Mouse (Mus musculus): ENCODE results near the gene Tbl2.

The Tbl2 gene

DNA sequence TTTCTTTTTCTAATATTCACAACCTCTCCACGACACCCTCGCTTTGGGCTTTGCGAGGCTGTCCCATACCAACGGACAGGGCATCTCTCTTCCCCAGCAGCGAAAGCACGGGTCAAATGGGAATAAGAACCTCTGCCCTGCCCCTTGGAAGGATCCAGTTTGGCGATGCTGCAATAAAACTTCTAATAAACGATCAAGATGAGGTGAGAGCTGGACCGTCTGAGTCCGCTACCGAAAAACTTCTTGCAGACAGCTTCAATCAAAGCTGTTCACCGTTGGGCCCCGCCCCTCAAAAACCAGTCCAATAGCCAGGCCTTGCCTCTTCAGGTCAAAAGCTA, 773 bp upstream of the Tbl2 start:
- no peak for DNase-seq (ENCODE audit: low spot score in 2 of 2)

DNA sequence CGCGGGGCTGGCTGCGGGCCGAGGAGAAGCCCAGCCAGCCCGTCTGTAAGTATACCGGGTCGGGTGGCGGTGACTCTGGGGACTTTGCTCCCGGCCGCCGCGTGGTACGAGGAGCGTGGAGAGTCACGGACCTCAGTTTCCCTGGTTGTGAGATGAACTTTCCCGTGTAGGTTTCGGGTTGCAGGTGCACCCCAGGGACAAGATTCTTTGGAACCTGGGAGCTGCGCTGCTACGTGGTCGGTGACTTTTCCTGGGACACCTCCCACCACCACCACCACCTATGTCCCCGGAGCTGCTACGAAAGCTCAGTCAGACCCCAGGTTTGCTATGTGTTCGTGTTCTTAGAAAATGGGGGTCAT, 342 bp downstream of the Tbl2 start:
- DNase-seq (ENCODE audit: low spot score in 2 of 2): no peak

DNA sequence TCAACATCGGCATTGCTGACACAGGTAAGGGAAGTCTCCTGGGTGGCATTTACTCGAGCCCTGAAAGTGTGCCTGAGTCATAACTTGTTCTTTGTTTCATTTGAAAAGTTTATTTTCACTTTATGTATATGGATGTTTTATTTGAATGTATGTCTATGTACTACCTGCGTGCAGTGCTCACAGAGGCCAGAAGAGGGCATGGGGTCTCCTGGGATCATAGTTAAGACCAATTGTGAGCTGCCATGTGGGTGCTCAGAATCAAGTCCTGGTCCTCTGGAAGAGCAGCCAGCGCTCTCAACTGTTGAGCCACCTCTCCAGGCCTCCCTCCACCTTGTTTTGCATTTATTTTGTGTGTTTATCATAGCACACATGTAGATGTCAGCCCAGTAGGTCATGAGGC, 7.0 kb downstream of the Tbl2 start:
- no peak for DNase-seq (ENCODE audit: low spot score in 2 of 2)

DNA sequence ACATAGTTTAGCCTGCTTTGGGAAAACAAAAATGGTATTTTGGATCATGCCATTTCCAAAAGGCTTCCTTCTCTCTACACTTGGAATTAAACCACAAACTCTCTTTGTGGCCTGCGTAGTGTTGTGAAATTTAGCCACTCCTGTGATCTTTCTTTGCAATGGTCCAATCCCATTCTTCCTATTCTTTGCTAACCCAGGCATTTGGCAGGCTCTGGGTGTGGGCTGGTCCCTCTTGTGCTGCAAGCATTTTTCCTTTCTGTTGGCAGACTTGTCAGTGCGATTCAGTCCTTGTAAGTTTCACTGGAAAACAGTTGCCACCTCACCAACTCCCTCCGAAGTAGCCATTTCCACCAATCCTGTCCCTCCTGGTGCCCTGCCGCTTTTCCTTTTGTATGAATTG, 11.8 kb downstream of the Tbl2 start:
- DNase-seq (ENCODE audit: low spot score in 2 of 2): no peak

DNA sequence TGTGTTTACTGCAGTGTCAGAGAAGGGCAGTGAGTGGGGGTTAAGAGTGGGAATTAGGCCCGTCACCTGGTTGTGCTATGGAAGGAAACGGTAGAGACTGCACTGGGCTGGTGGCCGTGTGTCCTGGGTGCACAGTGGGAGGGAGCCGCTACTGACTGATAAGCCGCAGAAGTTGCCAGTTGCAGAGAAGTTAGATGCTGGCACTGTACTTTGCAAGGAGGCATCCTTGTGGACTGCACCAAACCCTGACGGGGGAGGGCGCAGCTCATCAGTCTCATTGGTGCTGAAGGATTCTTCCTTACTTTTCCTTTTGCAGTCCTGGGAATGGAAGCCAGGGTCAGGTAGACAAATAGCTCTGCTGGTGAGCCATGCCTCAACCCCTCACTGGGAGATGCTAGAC, 12.2 kb downstream of the Tbl2 start:
- no peak for DNase-seq (ENCODE audit: low spot score in 2 of 2)

DNA sequence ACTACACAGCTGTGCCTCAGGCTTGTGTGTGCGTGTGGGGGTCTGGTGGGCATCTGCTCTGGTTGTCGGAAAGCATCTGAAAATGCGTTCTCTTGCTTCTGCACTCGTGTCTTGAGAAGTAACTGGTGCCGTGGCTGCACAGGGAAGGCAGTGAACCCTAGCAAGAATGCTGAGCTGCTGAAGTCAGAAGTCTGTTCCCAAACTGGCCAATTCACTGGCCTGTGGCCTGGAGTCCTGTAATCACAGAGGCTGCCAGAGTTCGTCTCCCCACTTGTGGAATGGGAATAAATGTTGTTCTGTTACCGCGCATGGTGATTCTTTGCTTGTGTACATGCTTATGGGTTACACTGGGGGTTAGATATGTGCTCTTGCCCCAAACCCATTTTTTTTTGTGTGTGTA, 12.9 kb downstream of the Tbl2 start:
- DNase-seq (ENCODE audit: low spot score in 2 of 2): no peak

DNA sequence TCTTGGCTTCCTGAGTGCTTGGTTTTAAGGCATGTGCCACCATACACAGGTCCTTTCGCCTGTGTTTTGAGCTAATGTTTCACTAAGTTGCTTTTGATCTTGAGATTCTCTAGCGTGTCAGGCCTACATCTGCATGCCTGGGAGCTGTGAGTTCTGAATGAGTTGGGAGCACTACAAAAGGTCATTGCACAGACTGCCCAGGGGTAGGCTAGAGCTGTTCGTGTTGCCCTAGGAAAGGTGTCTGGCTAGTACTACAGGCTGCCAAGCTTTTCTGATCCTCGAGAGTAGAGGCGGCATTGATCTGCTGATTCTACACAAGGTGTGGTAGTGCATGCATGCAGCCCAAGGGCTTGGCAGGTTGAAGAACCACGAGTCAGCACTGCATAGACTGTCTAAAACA, 13.4 kb downstream of the Tbl2 start:
- DNase-seq (ENCODE audit: low spot score in 2 of 2): no peak

DNA sequence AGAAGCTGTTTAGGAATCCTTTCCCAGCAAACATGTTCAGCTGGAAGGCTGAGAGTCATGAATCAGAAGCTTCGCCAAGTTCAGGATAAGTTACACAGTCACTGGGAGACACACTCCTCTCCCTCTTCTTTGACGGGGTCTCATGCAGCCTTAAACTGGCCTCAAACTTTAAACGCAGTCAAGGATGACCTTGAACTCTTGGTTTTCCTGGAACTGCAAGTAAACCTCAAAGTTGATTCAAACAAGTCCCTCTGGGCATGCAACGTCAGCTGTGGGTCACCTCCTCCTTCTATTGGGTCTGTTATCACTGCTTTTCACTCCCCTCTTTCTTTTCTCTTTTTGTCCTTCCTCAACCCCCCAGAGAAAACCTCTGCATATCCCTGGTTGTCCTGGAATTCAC, 17.5 kb downstream of the Tbl2 start:
- DNase-seq (ENCODE audit: low spot score in 2 of 2): no peak

DNA sequence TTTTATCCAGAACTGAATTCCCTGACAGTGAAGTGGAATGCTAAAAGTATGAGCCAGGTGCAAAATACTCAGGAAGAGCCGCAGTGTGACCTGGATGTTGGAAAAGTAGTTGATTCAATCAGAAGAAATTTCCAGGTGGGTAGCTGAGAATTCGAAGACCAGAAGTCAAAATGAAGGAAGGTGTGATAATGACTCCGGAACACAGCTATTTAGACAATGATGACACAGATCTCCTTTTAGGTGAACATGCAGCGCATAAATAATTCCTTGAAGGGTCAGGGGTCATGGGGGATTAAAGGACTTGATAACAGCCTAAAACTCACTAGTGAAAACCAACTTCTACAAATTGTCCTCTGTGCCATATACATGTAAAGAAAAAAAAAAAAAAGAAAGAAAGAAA, 18.0 kb downstream of the Tbl2 start:
- no peak for DNase-seq (ENCODE audit: low spot score in 2 of 2)

DNA sequence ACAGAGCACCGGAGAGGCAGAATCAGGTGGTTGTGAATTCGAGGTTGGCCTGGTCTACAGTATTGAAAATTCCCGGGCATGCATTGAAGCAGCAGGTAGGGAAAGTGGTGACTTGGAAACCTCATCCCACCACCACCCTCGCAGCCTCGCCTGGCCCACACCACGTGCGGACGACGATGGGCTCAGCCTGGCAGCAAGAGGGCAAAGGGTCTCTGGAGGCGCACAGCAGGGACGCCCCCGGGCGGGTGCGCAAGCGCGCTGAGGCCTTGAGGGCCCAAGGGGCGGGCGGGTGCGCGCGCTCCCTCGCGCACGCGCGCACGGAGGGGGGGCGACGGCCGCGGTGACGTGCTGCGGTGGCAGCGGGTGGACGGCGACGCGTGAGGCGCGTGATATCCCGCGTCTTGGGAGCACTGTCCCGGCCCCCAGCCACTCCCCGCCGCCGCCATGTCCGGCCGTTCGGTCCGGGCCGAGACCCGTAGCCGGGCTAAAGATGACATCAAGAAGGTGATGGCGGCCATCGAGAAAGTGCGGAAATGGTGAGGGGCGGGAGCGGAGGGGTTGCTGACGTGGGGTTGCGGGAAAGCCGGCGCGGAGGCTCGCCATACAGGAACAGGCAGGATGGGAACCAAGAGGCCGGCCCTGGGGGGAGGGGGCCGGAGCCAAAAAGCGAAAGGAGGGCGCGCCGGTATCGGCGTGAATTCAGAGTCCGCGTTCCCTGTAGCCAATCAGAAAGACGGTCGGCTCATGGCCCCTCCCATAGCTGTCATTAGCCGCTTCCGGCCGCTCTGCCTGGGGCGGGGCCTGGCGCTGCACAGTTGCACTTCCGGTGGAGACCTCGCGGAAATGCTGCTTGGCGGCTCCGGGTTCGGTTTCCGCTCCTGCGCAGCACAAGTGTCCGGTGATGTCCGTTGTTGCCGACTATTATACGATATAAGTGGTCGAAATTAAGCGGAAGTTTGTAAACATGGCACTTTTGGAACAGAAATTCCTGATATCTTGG, 18.9 kb downstream of the Tbl2 start, which contains the start of gene Bcl7b:
Gene Bcl7b, plus strand, starts transcription at position 221 of the 1,000 bp plus-strand sequence.
- peak; percentile 95 to 96 for DNase-seq (ENCODE audit: low spot score in 2 of 2)

DNA sequence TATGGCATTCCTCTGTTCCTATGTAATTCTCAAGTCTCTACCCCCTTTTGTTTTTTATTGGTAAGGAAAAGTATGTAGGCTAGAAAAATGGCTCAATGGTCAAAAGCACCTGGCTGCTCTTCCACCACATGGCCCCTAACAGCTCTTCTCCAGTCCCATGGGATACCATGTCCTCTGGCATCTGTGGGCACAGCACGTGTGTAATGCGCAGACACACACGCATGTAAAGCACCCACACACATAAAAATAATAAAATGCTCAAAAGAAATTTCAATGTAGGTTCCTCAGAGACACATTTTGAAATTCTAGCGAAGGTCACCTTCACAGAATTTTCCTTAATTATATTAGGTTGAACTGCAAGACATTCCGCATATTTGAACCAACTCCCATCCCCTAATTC, 20.0 kb downstream of the Tbl2 start:
- DNase-seq (ENCODE audit: low spot score in 2 of 2): no peak

DNA sequence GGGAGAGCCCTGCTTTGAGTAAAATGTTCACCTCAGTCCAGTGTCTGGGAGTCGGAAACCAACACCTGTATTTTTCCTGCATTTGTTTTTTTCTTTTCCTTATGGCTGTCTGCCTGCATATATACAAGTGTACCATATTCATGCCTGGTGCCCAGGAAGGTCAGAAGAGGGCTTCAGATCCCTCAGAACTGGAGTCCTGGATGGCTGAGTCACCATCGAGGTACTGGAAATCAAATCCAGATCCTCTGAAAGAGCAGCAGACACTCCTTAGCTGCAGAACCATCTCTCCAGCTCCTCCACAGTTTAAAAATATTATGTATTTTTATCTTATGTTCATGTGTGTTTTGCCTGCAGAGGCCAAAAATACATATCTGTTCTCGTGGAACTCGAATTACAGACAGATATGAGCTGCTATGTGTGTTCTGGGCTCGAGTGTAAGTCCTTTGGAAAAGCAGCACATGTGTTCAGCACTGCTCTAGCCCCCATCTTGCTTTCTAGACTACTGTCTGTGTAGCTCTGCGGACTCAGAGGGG, 22.3 kb downstream of the Tbl2 start:
- DNase-seq (ENCODE audit: low spot score in 2 of 2): no peak

DNA sequence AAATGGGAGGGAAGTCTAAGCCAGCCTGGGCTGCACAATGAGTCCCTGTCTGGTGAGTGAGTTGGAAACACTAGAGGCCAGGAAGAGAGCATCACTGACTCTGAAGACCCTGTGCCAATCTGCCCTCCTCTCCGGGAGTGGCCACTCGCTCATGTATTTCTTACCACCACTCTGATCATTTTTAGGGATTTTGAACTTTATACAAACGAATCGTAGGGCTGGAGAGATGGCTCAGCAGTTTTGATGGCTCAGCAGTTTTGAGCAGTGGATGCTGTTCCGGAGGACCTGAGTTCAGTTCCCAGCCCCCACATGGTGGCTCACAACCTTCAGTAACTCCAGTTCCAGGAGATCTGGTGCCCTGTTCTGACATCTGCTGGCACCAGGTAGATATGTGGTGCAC, 23.5 kb downstream of the Tbl2 start:
- DNase-seq (ENCODE audit: low spot score in 2 of 2): no peak

DNA sequence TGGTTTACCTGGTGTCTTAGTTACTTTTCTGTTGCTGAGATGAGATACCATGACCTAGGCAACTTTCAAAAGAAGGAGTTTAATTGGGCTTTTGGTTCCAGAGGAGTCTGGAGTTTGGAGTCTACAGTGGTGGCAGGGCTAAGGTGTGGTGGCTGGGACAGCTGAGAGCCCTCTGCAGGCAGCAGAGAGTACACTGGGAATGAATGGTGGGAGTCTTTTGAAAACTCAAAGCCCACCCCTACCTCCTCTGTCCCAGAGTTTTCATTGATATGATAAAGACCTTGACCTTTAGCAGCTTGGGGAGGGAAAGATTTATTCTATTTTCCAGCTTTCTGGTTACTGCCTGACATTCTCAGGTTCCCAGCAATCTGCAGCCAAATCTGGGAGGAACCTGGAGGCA, 25.6 kb downstream of the Tbl2 start:
- no peak for DNase-seq (ENCODE audit: low spot score in 2 of 2)

DNA sequence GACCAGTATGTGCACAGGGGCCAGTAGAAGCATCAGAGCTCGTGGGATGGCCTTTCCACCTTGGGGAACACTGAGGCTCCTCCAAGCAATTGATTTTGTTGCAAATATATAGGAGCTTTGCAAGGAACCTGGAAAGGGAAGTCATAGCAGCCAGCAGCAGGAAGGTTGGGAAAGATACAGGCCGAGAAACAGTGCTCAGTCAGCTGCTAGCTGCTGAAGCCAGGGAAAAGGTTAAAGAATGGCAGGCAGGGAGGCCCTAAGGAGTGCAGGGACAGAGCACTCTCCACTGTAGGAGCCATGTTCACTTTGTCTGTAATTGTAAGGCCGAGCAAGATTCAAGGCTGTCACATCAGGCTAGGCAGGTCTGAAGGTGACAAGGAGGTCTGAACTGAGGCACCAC, 29.1 kb downstream of the Tbl2 start:
- no peak for DNase-seq (ENCODE audit: low spot score in 2 of 2)

DNA sequence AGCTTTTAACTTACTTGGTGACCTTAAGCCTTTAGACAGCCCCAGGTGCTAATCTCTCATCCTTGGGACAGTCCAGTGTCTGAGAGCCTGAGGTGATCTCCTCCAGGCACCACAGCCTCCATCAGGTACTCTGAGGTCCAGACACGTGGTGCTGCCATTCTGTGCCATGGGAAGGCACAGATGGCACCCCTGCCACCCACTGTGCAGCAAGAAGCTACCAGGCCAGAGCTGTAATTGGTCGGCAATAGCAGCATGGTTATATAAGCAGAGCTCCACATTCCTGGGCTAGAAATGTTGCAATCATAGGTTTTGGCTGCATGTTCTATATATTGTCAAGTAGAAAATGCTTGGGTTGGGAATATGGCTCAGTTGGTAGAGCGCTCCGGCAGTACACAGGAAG, 29.5 kb downstream of the Tbl2 start:
- DNase-seq (ENCODE audit: low spot score in 2 of 2): no peak

DNA sequence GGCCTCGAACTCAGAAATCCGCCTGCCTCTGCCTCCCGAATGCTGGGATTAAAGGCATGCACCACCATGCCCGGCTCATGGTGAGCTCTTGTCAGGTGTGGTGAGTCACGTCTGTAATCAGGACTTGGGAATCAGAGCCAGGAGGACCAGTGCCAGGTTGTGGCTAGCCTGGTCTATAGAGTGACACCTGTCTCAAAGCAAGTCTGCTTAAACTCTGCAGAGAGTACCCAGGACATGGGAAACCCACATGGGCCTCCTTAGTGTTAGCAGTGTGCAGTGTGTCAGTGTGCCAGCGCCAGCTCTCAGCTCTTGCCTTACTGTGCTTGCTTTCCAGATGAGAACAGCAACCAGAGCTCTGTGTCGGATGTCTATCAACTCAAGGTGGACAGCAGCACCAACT, 30.2 kb downstream of the Tbl2 start:
- DNase-seq (ENCODE audit: low spot score in 2 of 2): no peak

DNA sequence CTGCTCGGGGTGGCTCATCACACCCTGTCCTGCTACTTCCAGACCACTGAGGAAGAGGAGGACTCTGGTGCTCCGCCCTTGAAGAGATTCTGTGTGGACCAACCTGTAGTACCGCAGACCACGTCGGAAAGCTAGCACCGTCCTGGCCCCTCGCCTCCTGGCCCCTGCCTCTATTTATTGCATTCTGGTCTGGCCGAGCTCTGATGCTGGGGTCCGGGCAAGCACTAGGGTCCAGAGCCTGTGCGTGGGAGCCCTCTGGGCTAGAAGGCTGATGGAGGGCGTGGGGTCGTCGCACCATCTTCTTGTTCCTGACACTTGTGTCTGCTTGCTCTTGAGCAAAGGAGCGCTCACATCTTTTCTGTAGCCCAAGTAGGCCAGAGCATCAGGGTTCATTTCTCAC, 31.3 kb downstream of the Tbl2 start:
- no peak for DNase-seq (ENCODE audit: low spot score in 2 of 2)

DNA sequence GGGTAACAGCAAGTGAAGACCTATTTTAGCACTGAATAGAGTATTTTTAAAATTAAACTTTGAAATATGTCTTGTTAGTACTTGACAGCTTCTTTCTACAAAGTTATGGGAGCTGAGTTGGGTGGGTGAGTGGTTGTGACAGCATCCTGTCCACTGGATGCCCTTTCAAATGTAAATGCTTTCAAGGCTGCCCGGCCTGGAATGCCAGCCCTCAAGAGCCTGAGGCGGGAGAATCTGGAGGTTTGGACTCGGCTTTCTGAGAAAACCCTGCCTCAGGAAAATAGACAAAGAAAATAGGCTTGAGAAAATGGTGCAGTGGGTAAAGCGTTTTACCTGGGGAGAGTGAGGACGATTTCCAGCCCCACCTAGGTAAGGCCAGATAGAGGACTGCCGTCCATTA, 32.3 kb downstream of the Tbl2 start:
- DNase-seq (ENCODE audit: low spot score in 2 of 2): no peak

DNA sequence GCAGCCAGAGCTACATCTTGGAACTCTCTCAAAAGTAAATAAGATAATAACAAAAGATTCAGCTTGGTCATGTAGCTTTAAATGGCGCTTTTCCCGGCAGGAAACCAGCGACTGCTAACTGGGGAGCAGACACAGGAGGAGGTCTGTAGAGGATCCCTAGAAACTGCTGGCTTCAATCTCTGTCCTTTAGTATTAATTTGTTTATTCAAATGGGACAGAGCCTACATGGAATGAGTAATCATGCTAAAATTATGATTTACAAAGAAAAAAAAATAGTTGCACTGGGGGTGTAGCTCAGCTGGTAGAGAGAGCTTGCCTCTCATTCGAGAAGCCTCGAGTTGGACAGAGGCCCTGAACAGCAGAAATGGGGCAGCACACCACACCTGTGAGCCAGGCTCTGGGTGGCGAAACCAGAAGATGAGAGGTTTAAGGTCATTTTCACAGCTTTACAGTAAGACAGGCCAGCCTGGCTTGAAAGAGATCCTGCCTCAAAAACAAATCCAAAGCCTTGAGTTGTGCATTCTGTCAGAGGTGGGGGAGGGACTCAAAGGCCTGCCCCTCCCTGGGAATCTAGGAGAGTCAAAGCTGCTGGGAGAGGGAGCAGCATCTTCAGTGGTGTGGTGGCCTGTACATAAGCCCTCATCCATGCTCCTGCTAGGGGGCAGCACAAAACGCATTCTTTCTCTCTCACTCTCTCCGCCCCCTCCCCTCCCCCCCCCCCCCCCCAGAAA, 33.8 kb downstream of the Tbl2 start:
- DNase-seq (ENCODE audit: low spot score in 2 of 2): no peak

DNA sequence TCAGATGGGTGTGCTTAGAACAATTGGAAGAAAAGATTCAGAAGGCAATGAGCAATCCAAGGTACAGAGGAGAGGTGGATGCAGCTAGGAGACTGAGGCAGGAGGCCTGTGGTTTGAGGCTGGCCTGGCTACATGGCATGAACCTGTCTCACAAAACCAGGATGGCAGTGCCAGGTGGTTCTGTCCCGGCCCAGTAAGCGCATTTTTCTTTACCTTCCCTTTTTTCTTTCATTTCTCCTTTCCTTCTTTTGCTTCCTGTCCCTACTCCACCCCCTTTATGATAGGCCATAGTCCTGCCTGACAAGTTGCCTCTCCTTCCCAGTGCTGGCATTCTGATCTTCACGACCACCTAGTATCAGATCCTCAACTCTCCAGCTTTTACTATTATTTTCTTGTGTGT, 35.6 kb downstream of the Tbl2 start:
- DNase-seq (ENCODE audit: low spot score in 2 of 2): no peak

DNA sequence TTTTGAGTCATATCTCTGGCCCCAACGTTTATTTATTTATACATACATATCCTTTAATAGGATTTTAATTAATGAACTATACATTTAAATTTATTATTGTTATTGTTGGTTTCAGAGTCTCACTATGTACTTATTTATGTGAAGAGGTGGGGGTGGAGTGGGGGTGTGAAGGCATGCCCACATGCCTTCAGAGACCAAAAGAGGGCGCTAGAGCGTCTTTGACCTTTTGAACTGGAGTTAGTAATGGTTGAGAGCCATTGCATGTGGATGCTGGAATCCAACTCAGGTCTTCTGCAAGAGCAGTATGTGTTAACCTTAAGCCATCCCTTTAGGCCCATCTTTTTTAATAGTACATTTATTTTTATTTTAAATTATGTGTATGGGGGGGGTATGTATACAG, 36.1 kb downstream of the Tbl2 start:
- DNase-seq (ENCODE audit: low spot score in 2 of 2): no peak

DNA sequence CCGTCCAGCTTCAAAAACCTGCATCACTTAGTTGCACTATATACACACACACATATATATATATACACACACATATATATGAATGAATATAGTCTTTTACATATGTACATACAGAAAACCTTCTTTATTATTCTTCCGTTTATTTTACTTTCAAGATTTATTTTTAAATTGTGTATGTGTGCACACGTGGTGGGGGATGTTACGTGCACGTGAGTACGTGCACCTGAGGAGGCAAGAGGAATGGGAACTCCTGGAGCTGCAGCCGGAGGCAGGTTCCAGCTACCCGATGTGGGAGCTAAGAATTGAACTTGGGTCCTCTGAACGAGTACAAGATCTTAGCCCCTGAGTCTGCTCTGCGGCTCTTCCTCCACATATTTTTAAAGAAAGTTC, 36.8 kb downstream of the Tbl2 start:
- no peak for DNase-seq (ENCODE audit: low spot score in 2 of 2)

Data from frontal cortex, postnatal 14 days (tissue).